Mouse (Mus musculus) limb, embryonic 14.5 days (tissue): Measurements from ENCODE around the gene Cox5a. TPM values are rescaled to one million over a fixed set of nuclear protein-coding genes. Genes with fewer than 3 reads are reported as not detected.

Experiments
- ATAC-seq: fragments of 200-750 bp; cut with Nextera tagmentation; 2 replicates; pipeline ENCODE4 v1.8.0; 2017; ENCODE audit warnings: low read depth, moderate number of reproducible peaks, moderate TSS enrichment; ENCODE audit not compliant: low FRiP score
- DNase-seq: peaks from one replicate; pipeline ENCODE4 v3.0.0-alpha.2; 2015; ENCODE audit warnings: low spot score
- H3K27ac ChIP-seq: fragments of 300-500 bp; sonication (generic); replicated peaks from 2 replicates; pipeline ENCODE4 v1.5.1; 2014; ENCODE audit warnings: low read depth, mild to moderate bottlenecking, low read length, moderate library complexity, mixed read lengths
- H3K27me3 ChIP-seq: fragments of 300-500 bp; sonication (generic); 2 replicates; pipeline ENCODE4 v1.6.1; 2014; ENCODE audit warnings: low read length, mixed read lengths; ENCODE audit not compliant: control insufficient read depth, insufficient read depth
- H3K36me3 ChIP-seq: fragments of 300-500 bp; sonication (generic); 2 replicates; pipeline ENCODE4 v1.6.1; 2014; ENCODE audit warnings: mild to moderate bottlenecking, low read length, moderate library complexity, mixed read lengths; ENCODE audit not compliant: control insufficient read depth, insufficient read depth
- H3K4me1 ChIP-seq: fragments of 300-500 bp; sonication (generic); 2 replicates; pipeline ENCODE4 v1.6.1; 2014; ENCODE audit warnings: antibody characterized with exemption, low read length, mixed read lengths; ENCODE audit not compliant: control insufficient read depth, insufficient read depth
- H3K4me2 ChIP-seq: fragments of 300-500 bp; sonication (generic); replicated peaks from 2 replicates; pipeline ENCODE4 v1.6.1; 2014; ENCODE audit warnings: low read depth, mild to moderate bottlenecking, low read length, moderate library complexity; ENCODE audit not compliant: severe bottlenecking
- H3K4me3 ChIP-seq: fragments of 300-500 bp; sonication (generic); replicated peaks from 2 replicates; pipeline ENCODE4 v1.5.1; 2014; ENCODE audit warnings: low read length
- H3K9ac ChIP-seq: fragments of 300-500 bp; sonication (generic); 2 replicates; pipeline ENCODE4 v1.6.1; 2014; ENCODE audit warnings: mild to moderate bottlenecking, low read depth, low read length, moderate library complexity; ENCODE audit not compliant: severe bottlenecking
- H3K9me3 ChIP-seq: fragments of 300-500 bp; sonication (generic); 2 replicates; pipeline ENCODE4 v1.6.1; 2016; ENCODE audit warnings: low read length; ENCODE audit not compliant: control insufficient read depth
- POLR2A ChIP-seq: fragments of 200-500 bp; IDR thresholded peaks from 2 replicates; pipeline ENCODE4 v1.8.0; 2012; ENCODE audit warnings: inconsistent platforms, mild to moderate bottlenecking, moderate library complexity, borderline replicate concordance; ENCODE audit not compliant: insufficient read depth, insufficient read length; ENCODE audit errors: extremely low read depth
- WGBS: fragments of 180-500 bp; shearing (Covaris S2); extraction: QIAGEN DNeasy Blood & Tissue Kit; methylation state at CpG from one replicate; pipeline ENCODE4 v1.1.7; 2014; 5-methylcytosine and 5-hydroxymethylcytosine counted together
- polyA plus RNA-seq, 2 experiments: library from polyadenylated mRNA; depleted of rRNA in 1 of 2; stranded (reverse) in 1 of 2; unstranded in 1 of 2; fragments of >200 nt; fragmentation: Nextera tagmentation in 1 of 2; extraction: Ambion mirVana in 1 of 2; gene quantifications; 2 replicates each; pipeline versions ENCODE4 v1.2.1 to v1.2.3; 2012 to 2014

The Cox5a gene
- polyA plus RNA-seq, 2 experiments, result 168 to 466 TPM

DNA sequence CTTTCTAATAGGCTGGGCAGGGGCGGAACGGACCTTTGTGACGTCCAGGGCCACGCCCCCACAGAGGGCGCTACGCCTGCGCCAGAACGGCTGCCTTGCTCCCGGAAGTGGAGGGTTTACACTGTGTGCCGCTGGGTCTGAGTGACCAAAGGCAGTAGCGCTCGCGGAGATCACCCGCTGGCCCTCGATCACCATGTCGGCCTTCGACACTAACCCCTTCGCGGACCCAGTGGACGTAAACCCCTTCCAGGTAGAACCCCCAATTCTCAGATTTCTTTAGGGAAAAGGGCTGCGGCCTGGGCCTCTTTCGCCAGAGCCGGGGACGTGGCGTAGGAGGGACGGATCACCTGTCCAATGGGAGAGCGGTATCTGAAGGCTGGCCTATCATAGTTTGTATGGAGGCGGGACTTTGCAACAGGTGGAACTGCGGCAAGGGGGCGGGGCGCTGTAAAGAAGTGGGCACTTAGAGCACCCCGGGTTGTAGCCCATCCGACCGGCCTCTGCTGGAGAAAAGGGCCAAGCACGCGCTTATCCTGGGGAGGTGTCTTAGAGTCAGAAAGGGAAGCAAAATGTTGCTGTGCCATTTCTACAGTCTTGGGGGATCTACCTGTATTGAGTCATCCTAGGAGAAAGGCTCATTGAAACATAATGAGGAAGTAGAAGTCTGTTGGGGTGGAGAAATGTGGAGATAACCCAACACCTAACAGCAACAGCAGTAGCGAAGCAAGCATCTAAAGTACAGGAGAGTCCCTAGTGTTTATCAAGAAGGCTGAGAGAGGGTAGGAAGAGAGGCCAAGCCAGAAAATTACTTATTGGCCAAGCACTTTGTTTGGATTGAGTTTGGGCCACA is 40.0 kb downstream of the Cox5a start, which contains the start of gene Scamp2:
Scamp2 (plus strand) TSS at position 83 of the 850 bp plus-strand sequence.
- peak; percentile 95 for DNase-seq
- peaks cover 19% of the 10 kb centered on the region for H3K4me1 ChIP-seq
- TF ChIP-seq POLR2A, result peak; percentile 52; the same call in 1 of the 2 replicates
- H3K27me3 ChIP-seq, result no peaks in the 10 kb centered on the region
- no peaks in the 10 kb centered on the region for H3K36me3 ChIP-seq
- H3K4me3 ChIP-seq, result peak within 1 kb of the TSS; percentile 69
- peak within 1 kb of the TSS; percentile 63; the same call in 1 of the 2 replicates for H3K27ac ChIP-seq
- peak; percentile 99 for ATAC-seq
- H3K9me3 ChIP-seq, result no peaks in the 10 kb centered on the region
- 1% methylated on average over 37 of the region's 37 CpGs for WGBS
- peak within 1 kb of the TSS; percentile 66 for H3K9ac ChIP-seq
- peak within 1 kb of the TSS; percentile 87 for H3K4me2 ChIP-seq

DNA sequence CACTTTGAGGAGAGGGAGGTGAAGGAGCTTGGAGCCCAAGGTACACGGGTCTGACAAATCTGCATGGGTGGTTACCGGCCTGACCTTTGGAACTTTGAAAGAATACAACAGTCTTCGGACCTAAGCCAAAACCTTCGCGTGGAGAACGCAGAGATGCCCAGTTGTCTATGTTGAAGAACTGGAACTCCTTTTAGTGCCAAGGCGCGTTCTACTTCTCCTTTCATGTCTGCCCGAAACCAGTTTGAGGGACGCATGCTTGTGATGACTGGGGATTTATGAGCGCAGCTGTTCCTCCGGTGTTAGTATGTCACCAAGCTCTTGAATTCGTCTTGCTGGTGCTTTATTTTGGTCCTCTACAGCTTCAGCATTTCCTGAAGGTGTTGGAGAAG is 40.6 kb downstream of the Cox5a start:
- H3K9ac ChIP-seq, result peak overlapping the region; percentile 66; the same call in 1 of the 2 replicates
- H3K4me3 ChIP-seq, result peak overlapping the region; percentile 69
- H3K27ac ChIP-seq, result 0 out of 2 replicates have a peak overlapping the region, but pooled peaks have one; percentile 13
- peaks cover 24% of the 10 kb centered on the region for H3K4me1 ChIP-seq
- ATAC-seq, result no peak
- H3K4me2 ChIP-seq, result peak overlapping the region; percentile 87
- WGBS, result 75% methylated on average over 13 of the region's 13 CpGs
- H3K36me3 ChIP-seq, result no peaks in the 10 kb centered on the region
- no peak for DNase-seq
- no peaks in the 10 kb centered on the region for H3K9me3 ChIP-seq
- H3K27me3 ChIP-seq, result no peaks in the 10 kb centered on the region
- TF ChIP-seq POLR2A, result no peak

DNA sequence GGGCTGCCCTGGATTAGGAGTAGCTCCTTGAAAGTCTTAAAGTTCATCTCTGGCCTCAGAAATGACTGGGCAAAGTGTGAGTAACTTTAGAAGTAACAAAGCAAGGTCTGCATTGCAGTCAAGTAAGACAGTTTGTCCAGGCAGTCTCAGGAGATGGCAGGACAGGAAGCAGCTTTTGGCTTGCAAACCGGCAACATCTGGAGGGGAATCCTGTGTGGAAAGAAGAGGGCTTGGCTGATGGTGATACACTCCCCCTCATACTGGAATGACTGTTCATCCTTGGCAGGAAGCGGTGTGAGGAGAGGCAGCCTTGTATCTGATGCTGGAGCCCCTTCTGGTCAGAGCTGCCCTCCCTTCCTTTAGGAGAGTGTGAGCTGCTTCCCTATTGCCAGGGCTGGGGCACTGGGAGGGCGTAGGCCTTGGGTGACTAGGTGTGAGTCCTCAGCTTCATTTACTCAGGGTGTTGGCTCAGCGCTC is 41.9 kb downstream of the Cox5a start:
- DNase-seq, result peak; percentile 24
- 77% methylated on average over 4 of the region's 4 CpGs for WGBS
- Histone ChIP-seq H3K27me3 (no peaks in the 10 kb centered on the region), H3K4me3 (no peak overlapping the region), H3K36me3 (peaks cover 3% of the 10 kb centered on the region), H3K4me1 (peaks cover 27% of the 10 kb centered on the region), H3K4me2 (peak overlapping the region; percentile 11; the same call in 1 of the 2 replicates), H3K9ac (no peak overlapping the region), H3K9me3 (no peaks in the 10 kb centered on the region), H3K27ac (0 out of 2 replicates have a peak overlapping the region, but pooled peaks have one; percentile 4)
- no peak for TF ChIP-seq POLR2A
- ATAC-seq, result no peak

DNA sequence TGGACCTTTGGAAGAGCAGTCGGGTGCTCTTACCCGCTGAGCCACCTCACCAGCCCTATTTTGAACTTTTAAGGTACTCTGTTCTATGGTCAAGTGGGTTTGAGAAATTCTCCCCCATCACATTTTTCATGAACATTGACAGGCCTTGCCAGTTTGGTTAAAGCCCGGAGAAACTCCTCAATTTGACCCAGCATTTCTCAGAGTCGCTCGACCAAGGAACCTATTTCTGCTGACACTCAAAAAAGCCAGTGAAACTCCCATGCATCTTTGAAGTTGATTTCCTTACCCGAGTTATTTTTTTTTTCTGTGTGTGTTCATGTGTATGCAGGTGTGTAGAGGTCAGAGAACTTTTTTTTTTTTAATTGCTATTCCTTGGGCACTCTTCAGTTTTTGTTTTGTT is 43.5 kb downstream of the Cox5a start:
- Histone ChIP-seq H3K4me3 (no peak overlapping the region), H3K4me2 (no peak overlapping the region), H3K36me3 (peaks cover 20% of the 10 kb centered on the region), H3K4me1 (peaks cover 27% of the 10 kb centered on the region), H3K27ac (no peak overlapping the region), H3K9me3 (no peaks in the 10 kb centered on the region), H3K9ac (no peak overlapping the region), H3K27me3 (no peaks in the 10 kb centered on the region)
- WGBS, result 87% methylated on average over 6 of the region's 6 CpGs
- no peak for TF ChIP-seq POLR2A
- no peak for ATAC-seq
- DNase-seq, result no peak

DNA sequence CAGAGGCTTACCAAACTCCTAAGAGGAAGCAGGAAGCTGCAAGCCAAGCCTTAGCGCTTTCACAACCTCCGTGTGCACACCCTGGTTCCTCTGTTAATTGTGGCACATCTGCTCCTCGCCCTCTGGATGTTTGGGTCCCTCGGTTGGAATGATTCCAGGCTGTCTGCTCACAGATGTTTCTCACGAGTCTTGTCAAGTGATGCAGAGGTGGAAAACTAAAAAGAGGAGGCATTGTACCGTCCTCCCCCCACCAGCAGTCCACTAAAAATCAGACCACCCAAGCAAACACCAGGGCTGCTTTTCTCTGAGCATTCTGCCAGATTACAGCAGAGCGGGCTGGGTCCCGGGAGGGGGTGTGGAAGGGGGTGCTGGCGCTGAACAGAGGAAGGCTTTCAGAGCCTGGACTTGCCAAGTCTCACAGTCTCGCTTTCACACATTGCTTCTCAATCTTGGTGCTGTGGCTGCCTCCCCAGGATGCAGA is 44.7 kb downstream of the Cox5a start:
- Histone ChIP-seq H3K4me2 (peak overlapping the region; percentile 18), H3K4me3 (no peak overlapping the region), H3K4me1 (peaks cover 27% of the 10 kb centered on the region), H3K9me3 (no peaks in the 10 kb centered on the region), H3K27ac (peak overlapping the region; percentile 81), H3K36me3 (peaks cover 25% of the 10 kb centered on the region), H3K27me3 (no peaks in the 10 kb centered on the region), H3K9ac (peak overlapping the region; percentile 3; the same call in 1 of the 2 replicates)
- peak; percentile 48 for ATAC-seq
- DNase-seq, result peak; percentile 70
- 34% methylated on average over 10 of the region's 10 CpGs for WGBS
- no peak for TF ChIP-seq POLR2A
